Comparison of ENCODE assay signal across 26 mouse cellular contexts in genomic region chr2:168100008-168100407, GRCm38 (mm10).
"Had no signal": no experiment of that assay in that cellular context is flagged by ENCODE, and none has a peak within 500 bp of the region (broad histone marks: within the 10 kb centered on the region; RNA-seq: fewer than 3 reads in every experiment).

No protein-coding gene starts in this region.

- DNase-seq: heart, postnatal 10 days; heart, postnatal 14 days; heart, postnatal 36 days; heart, postnatal 4 days; kidney, adult 18-20 months; kidney, adult 8-10 months; kidney, adult 9 months; kidney, postnatal 14 days; kidney, postnatal 4 days; layer of hippocampus, adult 9-11 months; layer of hippocampus, postnatal 36 days had no signal

- H3K4me3 ChIP-seq: heart, embryonic 10.5 days; heart, embryonic 12.5 days; heart, embryonic 13.5 days; heart, embryonic 15.5 days; hindbrain, embryonic 10.5 days; hindbrain, embryonic 12.5 days; hindbrain, embryonic 13.5 days; hindbrain, embryonic 15.5 days; intestine, embryonic 15.5 days; kidney, embryonic 15.5 days; layer of hippocampus, adult 2 months; left cerebral cortex, adult 2 months had no signal

- H3K27me3 ChIP-seq: heart, embryonic 12.5 days; heart, embryonic 13.5 days; heart, embryonic 15.5 days; hindbrain, embryonic 12.5 days; hindbrain, embryonic 13.5 days; hindbrain, embryonic 15.5 days; intestine, embryonic 15.5 days; kidney, embryonic 15.5 days had no signal

- H3K27ac ChIP-seq: heart, embryonic 10.5 days; heart, embryonic 13.5 days; heart, embryonic 15.5 days; hindbrain, embryonic 10.5 days; hindbrain, embryonic 12.5 days; hindbrain, embryonic 13.5 days; hindbrain, embryonic 14.5 days; hindbrain, embryonic 15.5 days; hindbrain, postnatal 0 days; intestine, embryonic 15.5 days; kidney, embryonic 15.5 days; kidney, postnatal 0 days; layer of hippocampus, adult 2 months; left cerebral cortex, adult 2 months had no signal
